Mouse (Mus musculus) spleen, adult 2 months (tissue): Measurements from ENCODE around the gene Creb5.

ENCODE experiments used
- CTCF ChIP-seq: fragments of 200-500 bp; IDR thresholded peaks from 2 replicates; pipeline ENCODE4 v1.5.1; 2011; ENCODE audit warnings: mild to moderate bottlenecking, inconsistent platforms; ENCODE audit not compliant: insufficient read depth, insufficient read length, insufficient replicate concordance; ENCODE audit errors: extremely low read depth
- POLR2A ChIP-seq: fragments of 200-500 bp; IDR thresholded peaks from 2 replicates; pipeline ENCODE4 v1.6.1; 2011; ENCODE audit warnings: low read depth, low read length, inconsistent platforms

GRCm38 (mm10) chr6:53618164-53618563 lies 331.1 kb downstream of the Creb5 start:
- TF ChIP-seq CTCF (no peak), POLR2A (no peak)
